Mouse (Mus musculus) embryonic facial prominence, embryonic 10.5 days (tissue): ENCODE measurements around the gene Pwp2. TPM values are rescaled to one million over a fixed set of nuclear protein-coding genes. Genes with fewer than 3 reads are reported as not detected.
"Not testable (repeated sequence)": the region's sequence is repeated elsewhere in the genome, so short reads cannot be mapped to it uniquely, and the experiment has no call there.

Experiments used
- DNase-seq: peaks from one replicate; pipeline ENCODE4 v3.0.0-alpha.2; 2017; ENCODE audit warnings: low spot score
- H3K27ac ChIP-seq: fragments of 300-500 bp; sonication (generic); replicated peaks from 2 replicates; pipeline ENCODE4 v1.5.1; 2016; ENCODE audit warnings: mild to moderate bottlenecking
- H3K27me3 ChIP-seq: fragments of 300-500 bp; sonication (generic); replicated peaks from 2 replicates; pipeline ENCODE4 v1.6.1; 2016; ENCODE audit warnings: low read depth, mild to moderate bottlenecking; ENCODE audit not compliant: poor library complexity, severe bottlenecking
- H3K36me3 ChIP-seq: fragments of 300-500 bp; sonication (generic); replicated peaks from 2 replicates; pipeline ENCODE4 v1.6.1; 2016; ENCODE audit warnings: mild to moderate bottlenecking, moderate library complexity
- H3K4me1 ChIP-seq: fragments of 300-500 bp; sonication (generic); 2 replicates; pipeline ENCODE4 v1.6.1; 2016
- H3K4me3 ChIP-seq: fragments of 300-500 bp; sonication (generic); 2 replicates; pipeline ENCODE4 v1.5.1; 2016; ENCODE audit warnings: mild to moderate bottlenecking, moderate library complexity
- H3K9me3 ChIP-seq: fragments of 300-500 bp; sonication (generic); 2 replicates; pipeline ENCODE4 v1.6.1; 2016; ENCODE audit warnings: mild to moderate bottlenecking
- WGBS: fragments of 180-500 bp; shearing (Covaris S2); methylation state at CpG from one replicate; pipeline ENCODE4 v1.1.7; 2016; 5-methylcytosine and 5-hydroxymethylcytosine counted together
- polyA plus RNA-seq: library from polyadenylated mRNA; unstranded; fragments of >200 nt; fragmentation: Nextera tagmentation; extraction: Ambion mirVana; gene quantifications from 2 replicates; pipeline ENCODE4 v1.2.1, GENCODE M21; 2016

Pwp2 gene
- polyA plus RNA-seq, 1 experiment from 2014 or later: 32.1 TPM

- H3K27me3 ChIP-seq: no peaks in the 10 kb centered on the region
- 96% methylated on average over 9 of the region's 9 CpGs for WGBS
- peaks cover 99% of the 10 kb centered on the region for H3K36me3 ChIP-seq
- H3K4me1 ChIP-seq: no peaks in the 10 kb centered on the region
- no peaks in the 10 kb centered on the region for H3K9me3 ChIP-seq
- H3K27ac ChIP-seq: no peak overlapping the region
- no peak overlapping the region for H3K4me3 ChIP-seq
- DNase-seq: no peak
Measured at GRCm38 (mm10) chr10:78214371-78214770, 29.4 kb upstream of the Pwp2 start.

GRCm38 (mm10) chr10:78211311-78211710 is 26.4 kb upstream of the Pwp2 start:
- H3K27me3 ChIP-seq: no peaks in the 10 kb centered on the region
- no peaks in the 10 kb centered on the region for H3K4me1 ChIP-seq
- H3K4me3 ChIP-seq: no peak overlapping the region
- H3K36me3 ChIP-seq: peaks cover 98% of the 10 kb centered on the region
- no peaks in the 10 kb centered on the region for H3K9me3 ChIP-seq
- 71% methylated on average over 6 of the region's 6 CpGs for WGBS
- no peak overlapping the region for H3K27ac ChIP-seq
- DNase-seq: no peak

GRCm38 (mm10) chr10:78201182-78201581 is 16.2 kb upstream of the Pwp2 start:
- Histone ChIP-seq H3K27me3 (no peaks in the 10 kb centered on the region), H3K36me3 (peaks cover 100% of the 10 kb centered on the region), H3K4me1 (no peaks in the 10 kb centered on the region), H3K9me3 (no peaks in the 10 kb centered on the region), H3K27ac (no peak overlapping the region), H3K4me3 (no peak overlapping the region)
- 90% methylated on average over 4 of the region's 4 CpGs for WGBS
- no peak for DNase-seq

GRCm38 (mm10) chr10:78192933-78193332 is 8.0 kb upstream of the Pwp2 start:
- DNase-seq: no peak
- 88% methylated on average over 5 of the region's 5 CpGs for WGBS
- H3K27ac ChIP-seq: no peak overlapping the region
- H3K27me3 ChIP-seq: no peaks in the 10 kb centered on the region
- H3K9me3 ChIP-seq: no peaks in the 10 kb centered on the region
- H3K36me3 ChIP-seq: peaks cover 100% of the 10 kb centered on the region
- H3K4me1 ChIP-seq: no peaks in the 10 kb centered on the region
- no peak overlapping the region for H3K4me3 ChIP-seq

GRCm38 (mm10) chr10:78186076-78186475 is 1.1 kb upstream of the Pwp2 start:
- H3K9me3 ChIP-seq, DNase-seq, H3K4me3 ChIP-seq, H3K27ac ChIP-seq, H3K27me3 ChIP-seq: not testable (repeated sequence)
- Histone ChIP-seq H3K36me3 (peaks cover 71% of the 10 kb centered on the region), H3K4me1 (peaks cover 16% of the 10 kb centered on the region)
- WGBS: 73% methylated on average over 4 of the region's 4 CpGs

GRCm38 (mm10) chr10:78185381-78185725 is 404 bp upstream of the Pwp2 start:
- H3K27ac ChIP-seq: peak overlapping the region; percentile 76
- WGBS: 24% methylated on average over 9 of the region's 9 CpGs
- H3K36me3 ChIP-seq: peaks cover 71% of the 10 kb centered on the region
- no peaks in the 10 kb centered on the region for H3K9me3 ChIP-seq
- H3K4me1 ChIP-seq: peaks cover 16% of the 10 kb centered on the region
- H3K27me3 ChIP-seq: no peaks in the 10 kb centered on the region
- peak overlapping the region; percentile 84 for H3K4me3 ChIP-seq
- DNase-seq: no peak

- Histone ChIP-seq H3K4me3 (peak overlapping the region; percentile 84), H3K4me1 (peaks cover 16% of the 10 kb centered on the region), H3K27me3 (no peaks in the 10 kb centered on the region), H3K27ac (no peak overlapping the region), H3K9me3 (no peaks in the 10 kb centered on the region), H3K36me3 (peaks cover 71% of the 10 kb centered on the region)
- no peak for DNase-seq
- 87% methylated on average over 3 of the region's 3 CpGs for WGBS
Measured at GRCm38 (mm10) chr10:78183577-78183976, 1.4 kb downstream of the Pwp2 start.

- Histone ChIP-seq H3K9me3 (no peaks in the 10 kb centered on the region), H3K36me3 (peaks cover 71% of the 10 kb centered on the region), H3K27ac (no peak overlapping the region), H3K4me3 (no peak overlapping the region), H3K27me3 (no peaks in the 10 kb centered on the region), H3K4me1 (peaks cover 16% of the 10 kb centered on the region)
- DNase-seq: no peak
- WGBS: 94% methylated on average over 17 of the region's 17 CpGs
Measured at GRCm38 (mm10) chr10:78182321-78182720, 2.6 kb downstream of the Pwp2 start.

- H3K27me3 ChIP-seq: no peaks in the 10 kb centered on the region
- DNase-seq: no peak
- H3K4me3 ChIP-seq: no peak overlapping the region
- peaks cover 6% of the 10 kb centered on the region for H3K4me1 ChIP-seq
- 90% methylated on average over 5 of the region's 5 CpGs for WGBS
- no peak overlapping the region for H3K27ac ChIP-seq
- H3K36me3 ChIP-seq: peaks cover 91% of the 10 kb centered on the region
- H3K9me3 ChIP-seq: no peaks in the 10 kb centered on the region
Measured at GRCm38 (mm10) chr10:78174474-78174873, 10.5 kb downstream of the Pwp2 start.

GRCm38 (mm10) chr10:78171581-78171980 is 13.4 kb downstream of the Pwp2 start:
- H3K4me1 ChIP-seq: peaks cover 19% of the 10 kb centered on the region
- no peak overlapping the region for H3K4me3 ChIP-seq
- no peaks in the 10 kb centered on the region for H3K9me3 ChIP-seq
- H3K36me3 ChIP-seq: peaks cover 73% of the 10 kb centered on the region
- 91% methylated on average over 9 of the region's 9 CpGs for WGBS
- H3K27ac ChIP-seq: no peak overlapping the region
- no peak for DNase-seq
- no peaks in the 10 kb centered on the region for H3K27me3 ChIP-seq

- Histone ChIP-seq H3K27ac (no peak overlapping the region), H3K36me3 (peaks cover 73% of the 10 kb centered on the region), H3K4me1 (peaks cover 19% of the 10 kb centered on the region), H3K9me3 (no peaks in the 10 kb centered on the region), H3K4me3 (no peak overlapping the region), H3K27me3 (no peaks in the 10 kb centered on the region)
- WGBS: 91% methylated on average over 7 of the region's 7 CpGs
- DNase-seq: no peak
Measured at GRCm38 (mm10) chr10:78171057-78171456, 13.9 kb downstream of the Pwp2 start.

GRCm38 (mm10) chr10:78170445-78170844 is 14.5 kb downstream of the Pwp2 start:
- H3K4me1 ChIP-seq: peaks cover 19% of the 10 kb centered on the region
- peaks cover 73% of the 10 kb centered on the region for H3K36me3 ChIP-seq
- H3K27me3 ChIP-seq: no peaks in the 10 kb centered on the region
- 68% methylated on average over 2 of the region's 2 CpGs for WGBS
- H3K27ac ChIP-seq: peak overlapping the region; percentile 92; the same call in 1 of the 2 replicates
- H3K9me3 ChIP-seq: no peaks in the 10 kb centered on the region
- peak overlapping the region; percentile 89 for H3K4me3 ChIP-seq
- DNase-seq: no peak

GRCm38 (mm10) chr10:78169281-78170042 is 15.5 kb downstream of the Pwp2 start, which contains the start of gene D10Jhu81e:
D10Jhu81e (minus strand) TSS chr10:78169782.
- peak; percentile 100 for DNase-seq
- H3K36me3 ChIP-seq: peaks cover 73% of the 10 kb centered on the region
- H3K4me3 ChIP-seq: peak within 1 kb of the TSS; percentile 89
- 2% methylated on average over 50 of the region's 50 CpGs for WGBS
- no peaks in the 10 kb centered on the region for H3K27me3 ChIP-seq
- no peaks in the 10 kb centered on the region for H3K9me3 ChIP-seq
- peaks cover 19% of the 10 kb centered on the region for H3K4me1 ChIP-seq
- peak within 1 kb of the TSS; percentile 92 for H3K27ac ChIP-seq
